Mouse (Mus musculus): ENCODE measurements around the gene Ccdc61.
"Not testable (repeated sequence)": the region's sequence is repeated elsewhere in the genome, so short reads cannot be mapped to it uniquely, and the experiment has no call there.

Ccdc61 gene

GRCm38 (mm10) chr7:18909797-18910196 is 418 bp downstream of the Ccdc61 start:
- DNase-seq = no peak

GRCm38 (mm10) chr7:18904971-18905370 is 5.2 kb downstream of the Ccdc61 start:
- no peak for DNase-seq

DNA sequence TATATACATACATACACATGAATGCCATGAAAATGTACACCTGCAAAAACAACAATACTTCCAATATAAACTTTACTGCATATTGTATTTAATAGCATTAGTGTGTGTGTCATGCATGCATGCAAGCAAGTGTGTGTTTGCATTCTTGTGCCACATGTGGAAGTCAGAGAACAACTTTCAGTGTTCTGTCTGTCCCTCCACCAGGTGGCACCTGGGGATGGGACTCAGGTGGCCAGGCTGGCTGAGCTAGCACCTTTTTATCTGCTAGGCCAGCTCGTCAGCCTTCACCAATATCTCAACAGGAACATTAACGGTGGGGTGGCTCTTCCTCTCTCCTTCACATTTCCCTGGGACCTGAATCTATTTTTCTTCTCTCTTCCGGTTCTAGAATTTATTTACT is 7.7 kb downstream of the Ccdc61 start:
- DNase-seq = no peak

DNA sequence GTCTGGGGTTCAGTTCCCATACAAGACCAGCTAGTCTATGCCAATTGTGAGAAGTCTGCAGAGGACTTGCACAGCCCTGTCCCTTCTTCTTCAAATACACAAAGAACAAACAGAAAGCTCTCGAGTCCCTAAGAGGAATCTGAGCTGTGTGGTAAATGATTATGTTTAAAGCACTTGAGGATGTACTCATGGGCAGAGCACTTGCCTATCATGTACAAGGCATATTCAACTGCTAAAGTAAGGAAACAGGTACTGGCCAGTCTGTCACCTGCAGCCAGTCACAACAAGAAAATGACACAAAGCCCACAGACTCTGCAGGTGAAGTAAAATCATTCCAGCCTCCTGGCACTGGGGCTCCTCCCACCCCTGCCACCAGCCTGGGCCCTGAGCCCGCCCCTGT is 9.7 kb downstream of the Ccdc61 start:
- DNase-seq = no peak

DNA sequence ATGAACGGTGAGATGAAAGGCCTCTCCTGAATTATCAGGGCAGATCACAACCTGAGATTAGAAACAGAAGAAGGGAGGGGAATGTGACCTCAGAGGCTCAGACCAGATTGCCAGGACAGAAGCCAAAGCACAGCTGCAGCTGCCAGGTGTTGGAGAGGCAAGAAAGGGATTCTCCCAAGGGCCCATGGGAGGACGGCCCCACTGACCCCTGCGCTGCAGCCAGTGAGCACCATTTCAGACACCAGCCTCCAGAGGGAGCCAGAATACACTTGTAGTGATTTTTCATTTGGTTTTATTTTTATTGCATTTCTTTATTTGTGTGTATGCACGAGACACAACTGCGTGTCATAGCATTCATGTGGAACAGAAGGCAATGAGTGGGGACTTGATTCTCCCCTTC is 13.7 kb downstream of the Ccdc61 start:
- DNase-seq = peak; percentile 91

DNA sequence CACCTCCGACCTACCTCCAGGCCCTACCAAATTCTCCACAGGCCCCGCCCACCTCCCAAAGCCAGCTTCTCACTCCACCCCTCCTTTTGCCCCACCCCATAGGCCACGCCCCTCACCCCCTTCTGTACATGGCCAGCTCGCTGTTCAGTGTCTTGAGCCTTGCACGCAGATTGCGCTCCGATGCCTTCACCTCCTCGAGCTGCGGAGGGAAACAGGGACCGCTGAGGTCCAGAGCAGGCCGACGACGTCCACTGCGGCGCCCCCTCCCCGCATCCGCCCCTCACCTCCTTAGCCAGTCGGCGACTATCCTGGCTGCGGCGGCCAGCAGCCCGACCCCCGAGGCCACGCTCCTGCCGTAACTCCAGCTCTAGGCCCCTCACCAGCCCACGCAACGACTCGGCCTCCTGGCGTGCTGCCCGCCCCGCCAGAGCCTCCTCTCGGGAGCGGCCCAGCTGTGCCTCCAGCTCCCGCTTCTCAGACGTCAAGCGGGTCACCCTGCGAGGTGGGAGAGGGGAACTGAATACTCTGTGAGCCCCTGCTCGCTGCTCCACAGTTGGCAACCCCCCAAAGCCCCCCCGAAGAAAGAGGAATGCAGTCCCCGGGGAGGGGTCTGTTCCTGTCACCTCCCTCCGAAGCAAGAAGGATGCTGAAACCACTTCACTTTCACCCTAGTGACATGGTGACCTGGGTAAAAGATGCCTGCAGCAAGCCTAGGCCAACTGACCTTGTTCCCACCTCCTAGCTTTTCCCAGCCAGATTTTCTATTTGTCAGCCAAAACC is 16.4 kb downstream of the Ccdc61 start:
- peak; percentile 96 for DNase-seq

DNA sequence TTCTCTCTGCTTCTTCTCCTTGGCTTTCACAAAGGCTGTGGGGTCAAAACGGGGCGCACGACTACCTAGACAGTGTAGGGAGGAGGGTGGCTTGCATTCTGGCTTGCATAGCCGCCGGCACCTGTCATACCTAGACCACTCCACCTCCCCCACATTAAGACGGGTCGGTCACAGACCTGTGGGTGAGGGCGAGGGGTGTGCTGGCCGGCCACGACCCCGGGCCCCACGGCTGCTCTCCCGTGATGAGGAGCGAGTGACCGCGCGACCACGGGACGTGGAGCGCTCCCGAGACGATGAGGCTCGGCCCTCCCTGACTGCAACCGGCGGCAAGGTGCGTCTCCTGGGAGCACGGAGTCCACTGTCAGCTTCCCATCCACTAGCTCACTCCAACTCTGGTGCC is 17.2 kb downstream of the Ccdc61 start:
- DNase-seq = no peak

DNA sequence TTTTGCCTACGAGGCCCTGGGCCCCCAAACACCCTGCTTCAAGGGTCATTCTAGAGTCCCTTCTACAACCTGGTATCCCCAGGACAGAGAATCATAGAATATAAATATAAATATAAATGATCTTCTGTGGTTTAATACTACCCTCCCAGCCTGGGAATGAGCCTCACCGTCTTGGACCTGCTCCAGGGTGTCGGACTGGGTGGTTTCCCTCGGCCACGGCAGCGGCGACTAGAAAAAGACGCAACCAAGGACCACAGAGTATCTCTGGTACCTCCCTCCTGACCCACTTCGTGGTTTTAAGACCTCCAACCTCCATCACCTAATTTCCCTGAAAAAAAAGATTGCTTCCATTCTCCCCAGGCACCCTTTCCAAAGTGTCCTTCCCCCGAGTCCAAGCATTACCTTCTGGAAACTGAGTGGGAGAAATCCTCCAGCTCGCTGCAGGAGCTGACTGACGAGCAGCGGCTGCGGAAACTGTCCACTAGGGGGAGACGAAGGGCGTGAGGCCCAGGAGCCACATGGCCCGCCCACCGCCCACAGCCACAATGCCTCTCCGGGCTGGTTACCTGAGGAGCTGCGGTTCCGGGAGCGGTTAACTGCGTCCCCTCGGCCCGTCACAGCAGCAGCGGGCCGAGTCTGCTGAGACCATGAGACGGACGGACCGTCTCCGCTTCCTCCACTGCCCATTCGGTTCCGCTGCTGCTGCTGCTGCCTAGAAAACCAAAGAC is 18.2 kb downstream of the Ccdc61 start:
- DNase-seq = peak; percentile 97

GRCm38 (mm10) chr7:18890848-18891247 is 19.4 kb downstream of the Ccdc61 start:
- peak; percentile 87 for DNase-seq

DNA sequence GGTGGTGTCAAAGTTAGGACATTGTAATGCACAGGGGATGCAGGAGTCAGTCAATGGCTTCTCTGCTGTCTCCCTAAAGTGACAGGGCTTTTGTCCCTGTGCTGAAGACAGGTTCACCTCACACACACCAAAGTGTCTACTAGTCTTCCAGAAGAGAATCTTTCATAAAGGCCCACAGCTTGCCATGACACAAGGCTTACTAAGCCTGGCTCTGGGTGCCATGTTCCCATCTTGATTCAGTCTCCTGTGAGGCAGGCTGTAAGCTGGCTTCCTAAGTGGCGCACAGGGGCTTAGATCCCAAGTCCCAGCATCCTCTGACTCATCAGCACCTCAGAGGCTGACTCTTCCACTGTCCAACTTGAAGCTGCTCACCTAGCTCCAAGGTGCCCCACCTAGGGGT is 23.3 kb downstream of the Ccdc61 start:
- peak; percentile 86 for DNase-seq

- DNase-seq = peak; percentile 83
Observed at GRCm38 (mm10) chr7:18884745-18885422, 25.3 kb downstream of the Ccdc61 start.

- DNase-seq = peak; percentile 93
Observed at GRCm38 (mm10) chr7:18883991-18884744, 26.0 kb downstream of the Ccdc61 start.

DNA sequence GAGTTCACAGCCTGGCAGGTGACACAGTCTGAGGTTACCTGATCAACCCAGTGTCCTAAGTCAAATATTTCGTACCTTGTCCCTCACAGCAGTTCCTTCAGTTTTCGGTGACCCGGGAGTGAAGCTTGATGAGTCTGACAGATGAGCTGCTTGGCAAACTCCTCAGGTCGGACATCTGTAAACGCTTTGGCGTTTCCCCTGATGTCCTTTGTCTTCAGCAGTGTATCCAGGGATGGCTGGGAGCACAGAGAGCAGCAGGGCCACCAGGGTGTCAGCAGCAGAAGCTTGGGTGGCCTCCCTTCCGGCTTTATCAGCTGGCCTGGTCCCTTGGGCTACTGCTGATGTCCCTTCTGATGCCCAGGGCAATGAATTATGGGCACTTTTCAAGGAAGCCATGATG is 31.5 kb downstream of the Ccdc61 start:
- peak; percentile 93 for DNase-seq

GRCm38 (mm10) chr7:18875372-18875771 is 34.8 kb downstream of the Ccdc61 start:
- peak; percentile 29 for DNase-seq

DNA sequence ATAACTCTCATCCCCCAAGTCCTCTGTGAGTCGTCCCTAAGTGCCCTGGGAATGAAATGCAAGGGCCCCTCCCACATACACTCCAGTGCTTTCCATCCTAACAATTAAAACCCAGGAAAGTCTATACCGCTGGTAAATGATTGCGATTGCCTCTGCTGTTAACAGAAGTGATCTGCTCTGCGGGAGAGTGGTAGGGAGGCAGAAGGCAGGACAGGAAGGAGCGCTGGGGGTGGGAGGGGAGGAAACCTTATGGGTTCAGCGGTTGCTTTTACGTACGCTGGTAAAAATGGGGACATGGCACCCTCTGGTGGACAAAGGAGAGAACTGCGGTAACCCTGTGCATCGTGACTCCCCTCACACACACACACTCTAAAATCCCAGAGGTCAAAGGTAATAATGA is 37.0 kb downstream of the Ccdc61 start:
- peak; percentile 97 for DNase-seq

GRCm38 (mm10) chr7:18872816-18873215 is 37.4 kb downstream of the Ccdc61 start:
- DNase-seq = peak; percentile 74

DNA sequence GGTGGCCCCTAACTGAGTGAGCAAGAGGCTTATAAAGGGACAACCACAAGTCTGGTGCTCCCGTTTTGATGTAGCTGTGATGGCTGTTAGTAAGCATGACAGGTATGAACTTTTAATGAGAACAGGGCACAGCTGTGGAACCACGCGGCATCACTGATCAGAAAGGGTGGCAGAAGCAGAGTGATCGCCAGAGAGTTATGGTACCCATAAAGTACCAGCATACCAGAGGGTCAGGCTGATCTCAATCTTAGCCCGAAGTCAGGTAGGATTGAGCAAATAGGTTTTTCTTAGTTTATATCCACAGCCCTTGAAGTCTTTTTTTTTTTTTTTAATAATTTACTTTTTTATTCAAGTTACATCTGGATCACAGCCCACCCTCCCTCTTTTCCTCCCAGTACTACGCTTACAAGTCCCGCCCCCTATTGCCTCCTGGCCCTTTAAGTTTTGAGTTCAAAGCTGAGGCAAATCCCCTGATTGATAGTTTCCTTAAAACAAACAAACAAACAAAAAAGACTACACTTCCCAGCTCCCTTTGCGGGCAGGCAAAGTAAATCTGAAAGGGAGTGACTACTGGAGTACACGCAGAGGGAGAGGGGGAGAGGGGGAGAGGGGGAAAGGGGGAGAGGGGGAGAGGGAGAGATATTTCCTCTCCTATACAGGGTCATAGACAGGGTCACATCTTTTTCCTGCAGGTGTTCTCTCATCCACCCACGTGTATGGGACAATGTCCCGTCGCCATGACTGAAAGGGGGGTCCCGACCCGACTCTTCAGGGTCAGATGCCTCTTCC is 38.0 kb downstream of the Ccdc61 start:
- peak; percentile 75 for DNase-seq

DNA sequence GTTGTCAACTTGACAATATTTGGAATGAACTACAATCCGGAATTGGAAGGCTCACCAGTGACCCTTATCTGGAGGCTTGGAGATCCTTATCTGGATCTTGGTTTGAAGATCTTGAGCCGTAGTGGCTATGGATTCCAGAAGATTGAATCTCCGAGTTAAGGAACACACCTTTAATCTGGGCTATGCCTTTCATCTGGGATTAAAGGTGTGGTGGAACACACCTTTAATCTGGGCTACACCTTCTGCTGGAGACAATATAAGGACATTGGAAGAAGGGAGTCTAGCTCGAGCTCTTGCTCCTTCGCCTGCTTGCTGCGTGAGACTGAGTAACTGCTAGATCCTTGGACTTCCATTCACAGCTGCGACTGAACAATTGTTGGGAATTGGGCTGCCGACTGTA is 39.2 kb downstream of the Ccdc61 start, which contains the start of gene Pglyrp1:
TSS of gene Pglyrp1 (plus strand) at position 301 of the 400 bp plus-strand sequence.
- not testable (repeated sequence) for DNase-seq

GRCm38 (mm10) chr7:18868491-18868890 is 41.7 kb downstream of the Ccdc61 start:
- DNase-seq = no peak

DNA sequence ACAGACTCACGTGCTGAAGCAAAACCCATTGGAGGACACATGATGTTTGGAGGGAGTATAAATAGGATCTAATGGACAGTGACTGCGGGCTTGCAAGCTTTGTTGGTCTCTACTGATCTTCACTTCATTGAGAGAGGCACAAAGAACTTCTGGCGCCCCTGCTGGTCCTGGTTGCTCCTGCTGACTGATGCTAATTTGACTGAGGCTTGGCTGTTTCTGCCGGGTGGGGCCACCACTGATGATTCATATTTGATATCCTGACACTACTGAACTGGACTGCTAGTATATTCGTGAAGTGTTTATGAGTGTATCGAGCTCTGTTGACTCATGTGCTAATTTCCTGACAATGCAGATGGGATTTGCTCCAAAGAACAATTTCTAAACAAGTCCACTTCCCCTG is 47.4 kb downstream of the Ccdc61 start:
- peak; percentile 49 for DNase-seq

DNA sequence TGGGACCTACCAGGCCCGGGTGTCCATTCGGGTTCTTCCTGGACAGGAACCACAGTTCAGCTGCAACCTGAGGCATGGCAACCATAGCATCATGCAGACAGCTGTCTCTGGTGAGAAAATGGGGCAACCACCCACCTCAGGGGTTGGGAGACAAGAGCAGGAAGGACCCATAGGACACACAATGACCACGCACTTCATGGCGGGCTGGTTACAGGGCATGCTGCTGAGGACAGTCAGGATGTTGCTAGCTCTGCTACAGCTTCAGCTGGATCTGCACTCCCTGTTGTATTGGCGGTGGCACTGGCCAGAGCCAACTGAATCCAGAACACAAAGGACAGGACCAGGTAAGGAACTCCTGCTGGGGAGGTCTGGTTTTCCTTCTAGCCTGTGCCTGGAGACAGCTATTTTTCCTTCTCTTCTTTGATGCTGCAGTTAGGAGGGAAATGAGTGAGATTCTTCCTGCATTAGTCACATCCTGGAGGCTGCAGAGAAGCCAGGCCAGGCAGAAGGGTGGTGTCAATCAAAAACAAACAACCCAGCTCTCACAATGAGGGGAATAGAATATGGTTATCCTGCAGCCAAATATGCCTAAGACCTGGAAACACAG is 51.8 kb downstream of the Ccdc61 start:
- peak; percentile 97 for DNase-seq

- no peak for DNase-seq
Observed at GRCm38 (mm10) chr7:18848395-18848794, 61.8 kb downstream of the Ccdc61 start.

Measured in heart, adult 11 months (tissue).